Mouse (Mus musculus) mature B cell (primary cell): Measurements from ENCODE around the gene Psph.
"Not testable (repeated sequence)": the region's sequence is repeated elsewhere in the genome, so short reads cannot be mapped to it uniquely, and the experiment has no call there.

Experiments used
- in situ Hi-C: fragments of 300-500 bp; cut with MboI; formaldehyde crosslinking; loops from 2 replicates; pipeline ENCODE4 v1.14.3; 2019

Psph gene

GRCm38 (mm10) chr5:129786818-129787790, at the start of gene Psph:
Gene Psph (minus strand): TSS chr5:129787449.
- in situ Hi-C loops = no loop called here

- in situ Hi-C loops = not testable (repeated sequence)
Measured at GRCm38 (mm10) chr5:129790591-129790990, 3.3 kb upstream of the Psph start.

- in situ Hi-C loops = no loop called here
Measured at GRCm38 (mm10) chr5:129787818-129788593, 757 bp upstream of the Psph start.

GRCm38 (mm10) chr5:129786161-129786560, 1.1 kb downstream of the Psph start:
- in situ Hi-C loops = no loop called here

- in situ Hi-C loops = no loop called here
Measured at GRCm38 (mm10) chr5:129785235-129785870, 1.9 kb downstream of the Psph start.

- in situ Hi-C loops = no loop called here
Measured at GRCm38 (mm10) chr5:129782211-129782610, 5.0 kb downstream of the Psph start.

GRCm38 (mm10) chr5:129780131-129780530, 7.1 kb downstream of the Psph start:
- in situ Hi-C loops = no loop called here

GRCm38 (mm10) chr5:129778996-129779716, 8.1 kb downstream of the Psph start:
- in situ Hi-C loops = no loop called here

GRCm38 (mm10) chr5:129778348-129778995, 8.8 kb downstream of the Psph start:
- in situ Hi-C loops = no loop called here

GRCm38 (mm10) chr5:129774661-129775060, 12.6 kb downstream of the Psph start:
- in situ Hi-C loops = no loop called here

GRCm38 (mm10) chr5:129773330-129773729, 13.9 kb downstream of the Psph start:
- in situ Hi-C loops = not testable (repeated sequence)

- in situ Hi-C loops = no loop called here
Measured at GRCm38 (mm10) chr5:129772433-129772832, 14.8 kb downstream of the Psph start.

- in situ Hi-C loops = no loop called here
Measured at GRCm38 (mm10) chr5:129770443-129771355, 16.6 kb downstream of the Psph start.

- in situ Hi-C loops = no loop called here
Measured at GRCm38 (mm10) chr5:129761865-129762540, 25.2 kb downstream of the Psph start.

GRCm38 (mm10) chr5:129759929-129760480, 27.2 kb downstream of the Psph start:
- in situ Hi-C loops = no loop called here

GRCm38 (mm10) chr5:129756886-129757285, 30.4 kb downstream of the Psph start:
- in situ Hi-C loops = no loop called here

GRCm38 (mm10) chr5:129744050-129744449, 43.2 kb downstream of the Psph start:
- in situ Hi-C loops = no loop called here

GRCm38 (mm10) chr5:129742903-129743488, 44.3 kb downstream of the Psph start:
- in situ Hi-C loops = no loop called here

- in situ Hi-C loops = no loop called here
Measured at GRCm38 (mm10) chr5:129740976-129741375, 46.3 kb downstream of the Psph start.
